Mouse (Mus musculus) cortical plate, adult 2 months (tissue): ENCODE data around the gene Zbp1.

Source experiments
- CTCF ChIP-seq: fragments of 200-500 bp; IDR thresholded peaks from 2 replicates; pipeline ENCODE4 v1.5.1; 2011; ENCODE audit warnings: mild to moderate bottlenecking, control low read depth, low read length; ENCODE audit not compliant: insufficient read depth; ENCODE audit errors: extremely low read depth
- POLR2A ChIP-seq: fragments of 200-500 bp; IDR thresholded peaks from 2 replicates; pipeline ENCODE4 v1.6.1; 2011; ENCODE audit warnings: mild to moderate bottlenecking, low read length, control low read depth; ENCODE audit not compliant: insufficient read depth; ENCODE audit errors: extremely low read depth

DNA sequence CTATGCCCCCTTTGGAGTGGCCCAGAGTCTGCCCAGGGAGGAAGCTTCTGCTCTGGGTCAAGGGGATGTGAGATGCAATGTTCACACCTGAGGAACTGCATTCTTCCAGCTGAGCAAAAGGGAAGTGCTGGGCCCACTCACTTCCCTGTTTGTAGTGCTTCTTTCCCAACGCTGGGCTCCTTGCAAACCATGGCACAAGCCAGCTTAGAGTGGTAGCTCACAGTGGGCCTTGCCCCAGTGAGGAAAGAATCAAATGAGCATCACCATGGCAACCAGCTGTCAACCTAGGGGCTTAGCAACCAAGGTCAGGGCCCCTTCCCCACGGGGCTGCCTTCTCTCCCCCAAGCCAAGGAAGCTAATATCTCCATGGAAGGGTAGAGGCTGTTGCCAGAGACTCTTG, 45.7 kb downstream of the Zbp1 start:
- no peak for TF ChIP-seq POLR2A
- no peak for TF ChIP-seq CTCF
